Mouse (Mus musculus) heart, postnatal 25 days (tissue): Measurements from ENCODE around the gene Pde4c. TPM values are rescaled to one million over a fixed set of nuclear protein-coding genes. Genes with fewer than 3 reads are reported as not detected.

Source experiments
- DNase-seq: peaks from one replicate; pipeline ENCODE4 v3.0.0; 2022; ENCODE audit warnings: low spot score
- intact Hi-C: fragments of 180-260 bp; cut with DNase I; formaldehyde crosslinking; loops from one replicate; pipeline ENCODE4 v1.15.1; 2025
- total RNA-seq, 2 experiments: library from RNA; stranded (reverse); gene quantifications; 2 replicates each; pipeline ENCODE4 v1.2.3; 2021

Gene Pde4c
- total RNA-seq, 2 experiments from 2014 or later = 2.5 to 3.7 TPM

GRCm38 (mm10) chr8:70716521-70717400 is 6.8 kb upstream of the Pde4c start:
- intact Hi-C loops = no loop called here
- DNase-seq = no peak

DNA sequence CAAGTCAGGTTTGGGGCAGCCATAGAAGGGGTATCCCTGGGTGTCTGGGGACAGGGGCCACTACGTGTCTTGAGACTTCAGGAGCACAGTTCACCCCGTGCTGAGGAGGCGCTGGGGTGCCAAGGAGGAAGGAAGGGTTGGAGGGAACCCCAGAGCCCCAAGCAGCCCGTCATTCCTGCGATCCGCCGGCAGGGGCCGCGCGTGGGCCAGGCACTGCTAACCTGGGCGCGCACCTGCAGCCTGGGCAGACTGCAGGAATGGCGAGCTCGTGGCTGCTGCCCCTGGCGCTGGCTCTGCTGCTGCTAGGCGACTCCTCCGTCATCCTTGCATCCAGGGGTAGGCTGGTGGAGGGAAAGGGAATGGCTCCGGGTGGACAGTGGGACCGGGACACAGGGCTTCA is 5.2 kb upstream of the Pde4c start, which contains the start of gene Gm3336:
Gene Gm3336 (plus strand): TSS at position 247 of the 400 bp plus-strand sequence.
- no peak for DNase-seq
- intact Hi-C loops = no loop called here

DNA sequence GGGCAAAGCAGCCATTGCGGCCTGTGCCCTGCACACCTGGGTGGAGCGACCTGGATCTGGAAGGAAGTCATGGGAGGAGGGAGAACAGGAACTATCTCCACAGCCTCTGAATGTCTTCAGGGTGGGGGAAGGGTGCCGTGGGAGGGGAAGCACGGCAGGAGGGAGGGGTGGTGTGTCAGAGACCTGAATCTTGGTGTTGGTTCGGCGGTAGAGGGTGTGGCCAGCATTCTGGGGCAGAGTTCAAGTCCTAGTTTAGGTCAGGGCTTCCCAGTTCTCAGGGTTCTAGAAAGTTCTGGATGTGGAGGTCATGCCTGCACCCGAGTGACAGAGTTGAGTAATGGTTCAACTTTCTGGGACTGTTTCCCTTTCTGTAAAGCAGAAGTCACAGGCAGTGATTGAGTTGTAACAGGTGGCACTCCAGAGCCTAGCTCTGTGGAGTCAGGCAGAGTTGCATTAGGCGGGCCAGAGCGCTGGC is 3.7 kb upstream of the Pde4c start:
- intact Hi-C loops = loop anchor here (1.0 to 5.0 kb wide), 3 partner anchors 49 to 123 kb away; no protein-coding TSS in a partner anchor
- DNase-seq = no peak

DNA sequence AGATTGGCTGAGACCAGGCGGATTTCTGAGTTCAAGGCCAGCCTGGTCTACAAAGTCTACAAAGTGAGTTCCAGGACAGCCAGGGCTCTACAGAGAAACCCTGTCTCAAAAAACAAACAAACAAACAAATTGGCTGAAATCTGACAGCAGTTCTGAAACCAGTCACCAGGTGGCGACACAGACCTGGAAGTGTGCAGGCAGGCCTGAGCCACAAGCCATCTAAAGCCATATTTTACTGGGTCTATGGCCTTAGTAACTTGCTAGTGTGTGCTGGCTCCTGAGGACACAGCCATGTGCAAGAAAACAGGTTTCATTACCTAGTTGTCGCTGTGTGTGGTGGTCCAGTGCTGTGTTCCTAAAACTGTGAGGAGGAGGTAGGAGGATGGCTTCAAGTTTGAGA is 2.8 kb upstream of the Pde4c start:
- intact Hi-C loops = loop anchor here (1.0 to 5.0 kb wide), 4 partner anchors 32 to 123 kb away; no protein-coding TSS in a partner anchor
- no peak for DNase-seq

DNA sequence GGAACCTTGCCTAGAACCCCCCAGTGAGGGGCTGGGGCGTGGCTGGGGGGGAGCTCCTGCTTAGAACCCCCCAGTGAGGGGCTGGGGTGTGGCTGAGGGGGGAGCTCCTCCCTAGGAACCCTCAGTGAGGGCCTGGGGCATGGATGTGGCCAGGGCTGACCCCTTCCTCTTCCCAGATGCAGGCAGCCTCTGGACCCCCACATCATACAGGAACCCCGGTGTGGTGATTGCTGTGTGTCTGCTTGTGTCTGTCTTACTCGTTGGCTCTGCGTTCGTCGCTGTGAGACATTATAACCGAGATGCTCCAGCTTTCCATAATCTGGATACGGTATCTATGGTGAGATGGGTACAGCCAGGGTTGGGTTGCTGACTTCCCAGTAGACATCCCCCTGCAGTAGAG is 1.9 kb upstream of the Pde4c start:
- no peak for DNase-seq

DNA sequence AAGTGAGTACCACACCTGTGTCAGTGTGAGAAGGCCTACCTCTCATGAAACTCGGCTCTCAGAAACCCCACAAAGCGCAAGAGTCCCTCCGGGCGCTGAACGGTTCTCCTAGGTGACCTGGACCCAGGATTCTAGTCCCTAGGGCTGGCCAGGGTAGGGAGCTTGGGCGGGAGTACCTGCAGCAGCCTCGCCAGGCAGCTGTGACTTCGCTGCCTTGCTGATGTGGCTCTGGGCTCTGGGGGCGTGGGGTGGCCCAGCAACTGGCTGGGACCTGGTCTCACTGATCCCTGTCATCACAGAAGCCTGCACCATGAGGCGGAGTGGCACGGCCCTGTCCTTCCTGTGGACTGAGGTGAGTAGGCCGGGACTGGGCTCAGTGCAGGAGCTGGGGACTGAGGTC is 696 bp downstream of the Pde4c start:
- intact Hi-C loops = loop anchor here (5.0 kb wide), 1 partner anchor 98 kb away; no protein-coding TSS in a partner anchor
- no peak for DNase-seq

More for the DNA sequence above, 1.9 kb upstream of the Pde4c start:
- intact Hi-C loops = loop anchor here (1.0 to 5.0 kb wide), 2 partner anchors 31 to 101 kb away; no protein-coding TSS in a partner anchor

DNA sequence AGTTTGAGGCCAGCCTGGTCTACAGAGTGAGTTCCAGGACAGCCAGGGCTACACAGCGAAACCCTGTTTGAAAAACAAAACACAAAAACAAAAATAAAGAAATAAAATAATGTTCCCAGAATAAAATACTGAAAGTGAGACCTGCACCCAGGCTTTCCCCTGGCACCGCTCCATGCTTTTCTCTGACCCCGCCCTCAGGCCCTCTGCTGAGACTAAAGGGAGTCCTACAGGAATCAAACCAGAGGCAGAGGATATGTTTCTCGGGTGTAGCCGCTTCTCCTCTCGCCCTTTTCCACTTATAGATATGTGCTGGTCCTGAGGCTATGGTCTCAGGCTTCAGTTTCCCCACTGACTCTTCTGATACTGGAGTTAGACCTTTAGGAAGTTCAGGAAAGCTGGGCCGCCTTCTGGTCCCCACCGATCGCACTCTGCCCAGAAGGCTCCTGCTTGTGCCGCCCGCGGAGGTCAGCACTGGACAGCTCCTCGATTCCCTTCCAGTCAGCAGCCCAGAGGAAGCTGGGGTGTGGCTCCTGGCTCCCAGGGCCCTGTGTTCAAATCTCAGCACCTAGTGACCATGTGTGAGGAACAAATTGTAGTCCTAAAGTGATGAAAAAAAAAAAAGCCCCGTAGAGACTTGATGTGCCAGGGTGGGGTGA is 2.4 kb downstream of the Pde4c start:
- intact Hi-C loops = no loop called here
- DNase-seq = no peak

DNA sequence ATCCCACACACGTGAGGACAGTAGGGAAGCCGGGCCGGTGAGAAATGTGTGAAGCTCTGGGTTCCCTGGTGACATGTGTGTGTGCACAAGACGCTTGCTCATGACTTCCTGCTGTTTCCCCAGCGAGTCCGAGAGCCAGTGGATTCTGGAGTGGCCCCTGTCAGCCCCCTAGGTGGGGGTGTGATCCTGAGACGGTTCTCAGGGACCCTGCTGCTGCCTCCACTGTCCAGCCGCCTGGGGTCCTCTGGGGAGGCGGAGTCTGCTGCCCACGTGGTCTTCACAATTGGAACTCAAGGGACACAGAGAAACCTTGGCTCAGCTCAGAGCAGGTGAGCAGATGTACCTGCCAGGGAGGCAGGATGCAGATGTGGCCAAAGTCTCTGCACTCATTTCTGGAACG is 3.2 kb downstream of the Pde4c start:
- intact Hi-C loops = no loop called here
- DNase-seq = no peak

DNA sequence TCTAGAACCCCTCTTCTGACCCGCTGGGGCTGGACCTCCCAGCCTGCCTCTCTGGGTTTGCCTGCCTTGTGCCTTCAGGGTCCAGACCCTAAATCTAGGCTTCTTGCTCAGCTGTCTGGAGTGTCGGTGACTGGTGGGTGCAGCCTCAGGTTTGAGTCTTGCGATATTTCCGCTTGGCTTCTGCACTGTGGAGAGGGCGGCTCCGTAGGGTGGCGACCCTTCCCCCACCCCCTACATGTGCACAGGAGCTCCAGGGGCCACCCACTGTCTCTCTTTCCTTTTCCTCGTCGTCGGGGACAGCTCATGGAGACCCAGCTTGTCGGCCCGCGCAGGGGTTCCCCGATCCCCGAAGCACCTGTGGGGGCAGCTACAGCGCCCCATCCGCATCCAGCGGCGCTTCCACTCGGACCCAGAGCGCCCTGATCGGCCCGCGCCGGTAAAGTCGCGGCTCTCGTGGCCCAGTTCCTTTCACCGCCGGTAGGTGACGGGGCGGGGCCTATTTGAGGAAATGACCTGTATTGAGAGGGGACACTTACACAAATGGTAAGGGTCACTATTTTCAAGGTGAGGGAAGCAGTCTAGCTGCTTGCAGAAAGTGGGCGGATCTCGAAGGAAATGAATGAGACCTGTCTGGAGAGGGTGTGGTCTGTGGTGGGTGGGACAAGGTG is 6.4 kb downstream of the Pde4c start:
- intact Hi-C loops = no loop called here
- no peak for DNase-seq

- intact Hi-C loops = no loop called here
- DNase-seq = no peak
Measured at GRCm38 (mm10) chr8:70730956-70731355, 7.4 kb downstream of the Pde4c start.

- DNase-seq = no peak
- intact Hi-C loops = no loop called here
Measured at GRCm38 (mm10) chr8:70737705-70738104, 14.2 kb downstream of the Pde4c start.

- DNase-seq = no peak
Measured at GRCm38 (mm10) chr8:70738211-70738610, 14.7 kb downstream of the Pde4c start.

GRCm38 (mm10) chr8:70741661-70742060 is 18.1 kb downstream of the Pde4c start:
- DNase-seq = no peak

More at GRCm38 (mm10) chr8:70738211-70738610, 14.7 kb downstream of the Pde4c start:
- intact Hi-C loops = no loop called here

GRCm38 (mm10) chr8:70742176-70742575 is 18.7 kb downstream of the Pde4c start:
- intact Hi-C loops = no loop called here
- DNase-seq = no peak

More at GRCm38 (mm10) chr8:70741661-70742060, 18.1 kb downstream of the Pde4c start:
- intact Hi-C loops = no loop called here

GRCm38 (mm10) chr8:70742981-70743655 is 19.6 kb downstream of the Pde4c start:
- no peak for DNase-seq
- intact Hi-C loops = no loop called here

DNA sequence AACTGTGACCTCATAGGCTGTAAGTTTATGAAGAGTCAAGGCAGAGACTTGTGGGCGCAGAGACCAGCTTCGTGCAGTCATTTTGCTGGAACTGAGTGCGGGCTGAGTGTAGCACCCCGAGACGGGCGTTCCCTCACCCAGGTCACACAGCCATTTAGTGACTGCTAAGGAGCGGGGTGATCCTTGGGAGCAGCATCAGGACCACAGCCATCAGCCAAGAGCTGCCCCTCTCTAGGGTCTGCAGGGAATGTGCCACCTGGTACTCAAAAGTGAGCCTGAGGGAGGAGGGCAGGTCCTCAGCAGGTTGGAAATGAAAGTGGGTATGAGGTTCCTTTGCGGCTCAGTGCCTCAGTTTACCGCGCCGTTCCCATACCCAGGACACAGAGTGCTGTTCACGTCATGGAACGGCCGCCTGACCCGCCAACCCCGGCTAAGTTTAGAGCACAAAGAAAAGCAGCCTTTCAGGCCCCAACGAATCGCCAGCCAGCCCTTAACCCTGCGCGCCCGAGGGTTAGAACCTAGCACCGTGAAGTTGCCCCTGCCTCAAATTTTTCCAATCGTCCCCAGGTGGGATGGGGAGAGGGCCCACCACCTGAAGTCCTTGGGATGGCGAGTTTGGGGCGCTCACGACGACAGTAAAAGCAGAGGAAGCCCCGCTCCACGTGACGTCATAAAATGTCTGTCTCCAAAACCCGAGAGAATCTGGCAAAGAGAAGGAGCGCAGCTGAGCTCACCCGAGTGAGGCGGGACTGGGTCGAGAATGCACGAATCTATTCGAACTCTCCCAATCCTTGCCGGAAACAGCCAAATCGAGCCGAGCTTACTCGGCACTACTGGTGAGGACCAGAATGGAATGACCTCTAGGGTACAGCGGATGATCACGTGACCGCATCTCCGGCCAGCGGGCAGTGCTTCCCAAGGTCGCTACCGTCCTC is 20.4 kb downstream of the Pde4c start:
- intact Hi-C loops = no loop called here
- peak; percentile 71 for DNase-seq

DNA sequence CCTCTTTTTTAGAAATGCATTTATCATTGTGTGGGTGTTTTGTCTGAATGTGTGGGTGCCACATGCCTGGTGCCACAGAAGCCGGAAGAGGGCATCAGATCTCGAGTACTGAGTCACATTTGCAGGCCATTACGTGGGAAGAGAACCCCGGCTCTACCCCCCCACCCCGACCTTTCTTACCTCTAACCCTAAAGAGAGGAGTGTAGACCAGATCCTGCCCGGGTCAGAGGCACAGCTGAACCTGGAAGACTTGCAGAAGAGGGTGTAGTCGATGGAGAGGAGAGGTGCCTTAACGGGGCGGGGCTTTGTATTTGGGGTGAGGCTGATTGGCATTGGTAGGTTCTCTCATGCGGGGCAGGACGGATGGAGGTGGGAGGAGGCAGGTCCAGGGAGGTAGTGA is 21.3 kb downstream of the Pde4c start:
- DNase-seq = no peak
- intact Hi-C loops = no loop called here

DNA sequence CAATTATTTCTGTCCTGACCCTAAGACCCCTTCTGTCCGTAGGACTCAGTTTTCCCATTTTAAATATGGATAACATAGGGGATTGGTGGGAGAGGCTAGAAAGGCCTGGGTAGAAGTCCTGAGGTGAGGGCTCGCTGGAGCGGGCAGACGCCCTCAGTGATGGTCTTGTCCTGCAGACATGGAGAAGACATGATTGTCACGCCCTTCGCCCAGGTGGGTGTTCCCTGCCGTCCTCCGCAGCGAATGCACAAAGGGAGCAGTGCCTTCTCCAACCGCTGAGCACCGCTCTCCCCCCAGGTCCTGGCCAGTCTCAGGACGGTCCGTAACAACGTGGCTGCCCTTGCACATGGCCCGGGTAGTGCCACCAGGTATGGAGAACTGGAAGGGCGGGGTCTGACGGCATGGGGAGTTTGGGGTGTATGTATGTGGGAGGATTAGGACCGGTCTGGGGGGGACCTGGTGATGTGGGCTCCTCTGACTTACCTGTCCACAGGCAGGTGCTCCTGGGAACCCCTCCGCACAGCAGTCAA is 22.2 kb downstream of the Pde4c start:
- no peak for DNase-seq
- intact Hi-C loops = no loop called here
